Comparison of ENCODE assay signal across 18 mouse cellular contexts in the genomic region with DNA sequence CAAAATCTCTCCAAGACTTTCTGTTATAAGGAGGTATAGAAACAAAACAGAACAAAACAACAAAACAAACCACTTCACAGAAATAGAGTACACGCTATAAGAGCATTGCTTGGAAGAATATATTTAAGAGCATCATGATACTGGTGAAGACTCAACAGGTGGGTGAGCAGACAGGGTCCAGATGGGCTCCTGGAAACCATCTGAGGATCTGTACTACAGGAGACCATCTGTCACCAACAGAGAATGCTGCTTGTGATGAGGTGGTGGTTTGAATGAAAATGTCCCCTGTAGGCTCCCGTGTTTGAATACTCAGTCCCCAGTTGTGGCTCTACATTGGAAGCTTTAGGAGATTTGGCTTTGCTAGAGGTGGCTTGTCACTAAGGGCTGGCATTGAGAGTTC.
A peak's percentile ranks its signal among the peaks of the same experiment; 100 is the strongest.
DNase-seq lines count a peak whose midpoint lies in the region; ATAC-seq and TF ChIP-seq lines count a peak whose summit lies in the region.
"Had no signal": no experiment of that assay in that cellular context is flagged by ENCODE, and none has a peak within 500 bp of the region (broad histone marks: within the 10 kb centered on the region; RNA-seq: fewer than 3 reads in every experiment).

No protein-coding gene starts in this region.

- H3K9me3 ChIP-seq in forebrain, embryonic 13.5 days (replicated peaks), result no peaks in the 10 kb centered on the region
- H3K9me3 ChIP-seq in forebrain, embryonic 10.5 days, result no peaks in the 10 kb centered on the region
- no peaks in the 10 kb centered on the region for H3K9me3 ChIP-seq in intestine, postnatal 0 days (ENCODE audit: control insufficient read depth)
- H3K9me3 ChIP-seq: embryonic facial prominence, embryonic 13.5 days; heart, embryonic 10.5 days; liver, embryonic 13.5 days had no signal

- no peak overlapping the region for H3K4me3 ChIP-seq in forebrain, embryonic 13.5 days
- no peak overlapping the region for H3K4me3 ChIP-seq in forebrain, embryonic 10.5 days
- H3K4me3 ChIP-seq in intestine, postnatal 0 days (ENCODE audit: low read depth, low read length), result no peak overlapping the region
- H3K4me3 ChIP-seq: embryonic facial prominence, embryonic 13.5 days; heart, embryonic 10.5 days; left cerebral cortex, adult 2 months; liver, embryonic 13.5 days had no signal

- TF ChIP-seq CTCF in intestine, postnatal 0 days (IDR thresholded peaks at IDR 0.05; ENCODE audit: low read depth), result no peak

- no peak for DNase-seq in forebrain, embryonic 10.5 days (ENCODE audit: extremely low spot score, low spot score)
- peak; percentile 2 to 59 for DNase-seq in frontal cortex, postnatal 36 days (ENCODE audit: low spot score in 2 of 2)
- peak; percentile 8 for DNase-seq in left cerebral cortex, adult 11 months (ENCODE audit: low spot score)
- peak; percentile 34 for DNase-seq in right cerebral cortex, postnatal 14 days
- DNase-seq in heart, postnatal 14 days, result no peak
- no peak for DNase-seq in adrenal gland, postnatal 25 days
- DNase-seq: B cell, adult 2 months; cerebellum, adult 9-11 months; kidney, adult 11 months; liver, embryonic 13.5 days; lung, postnatal 14 days; thymus, postnatal 25 days had no signal

- ATAC-seq in forebrain, embryonic 13.5 days, result 0 out of 2 replicates have a peak, but pooled peaks have one; percentile 48
- ATAC-seq in intestine, postnatal 0 days, result no peak

- 84% methylated on average over 2 of the region's 2 CpGs for WGBS in forebrain, embryonic 13.5 days
- 88% methylated on average over 2 of the region's 2 CpGs for WGBS in forebrain, embryonic 10.5 days
- 88% methylated on average over 2 of the region's 2 CpGs for WGBS in intestine, postnatal 0 days

- intact Hi-C loops in heart, postnatal 14 days (cut with DNase I), result no loop called here

- no peaks in the 10 kb centered on the region for H3K4me1 ChIP-seq in forebrain, embryonic 13.5 days
- H3K4me1 ChIP-seq in forebrain, embryonic 10.5 days, result no peaks in the 10 kb centered on the region
- no peaks in the 10 kb centered on the region for H3K4me1 ChIP-seq in intestine, postnatal 0 days (replicated peaks; ENCODE audit: control insufficient read depth, insufficient read depth, low read length)
- H3K4me1 ChIP-seq: embryonic facial prominence, embryonic 13.5 days; liver, embryonic 13.5 days had no signal

- no peak overlapping the region for H3K27ac ChIP-seq in forebrain, embryonic 13.5 days
- H3K27ac ChIP-seq in forebrain, embryonic 10.5 days, result no peak overlapping the region
- no peak overlapping the region for H3K27ac ChIP-seq in intestine, postnatal 0 days (ENCODE audit: low read depth, low read length)
- H3K27ac ChIP-seq: embryonic facial prominence, embryonic 13.5 days; heart, embryonic 10.5 days; left cerebral cortex, adult 2 months; liver, embryonic 13.5 days had no signal

- no peaks in the 10 kb centered on the region for H3K27me3 ChIP-seq in forebrain, embryonic 13.5 days
- no peaks in the 10 kb centered on the region for H3K27me3 ChIP-seq in forebrain, embryonic 10.5 days (ENCODE audit: poor library complexity, severe bottlenecking)
- no peaks in the 10 kb centered on the region for H3K27me3 ChIP-seq in intestine, postnatal 0 days (replicated peaks; ENCODE audit: control insufficient read depth, insufficient read depth, low read length)
- H3K27me3 ChIP-seq: embryonic facial prominence, embryonic 13.5 days; liver, embryonic 13.5 days had no signal

- H3K4me2 ChIP-seq in forebrain, embryonic 13.5 days, result no peak overlapping the region
- no peak overlapping the region for H3K4me2 ChIP-seq in intestine, postnatal 0 days (replicated peaks; ENCODE audit: low read depth)
- H3K4me2 ChIP-seq: embryonic facial prominence, embryonic 13.5 days; liver, embryonic 13.5 days; midbrain, embryonic 11.5 days had no signal

- no peak overlapping the region for H3K9ac ChIP-seq in forebrain, embryonic 13.5 days
- no peak overlapping the region for H3K9ac ChIP-seq in intestine, postnatal 0 days (ENCODE audit: low read depth, low read length)
- H3K9ac ChIP-seq: embryonic facial prominence, embryonic 13.5 days; liver, embryonic 13.5 days had no signal

- no peaks in the 10 kb centered on the region for H3K36me3 ChIP-seq in forebrain, embryonic 13.5 days (ENCODE audit: poor library complexity, severe bottlenecking)
- no peaks in the 10 kb centered on the region for H3K36me3 ChIP-seq in forebrain, embryonic 10.5 days (replicated peaks)
- no peaks in the 10 kb centered on the region for H3K36me3 ChIP-seq in intestine, postnatal 0 days (ENCODE audit: control insufficient read depth, insufficient read depth)
- H3K36me3 ChIP-seq: embryonic facial prominence, embryonic 13.5 days; heart, embryonic 10.5 days; liver, embryonic 13.5 days had no signal

Comparison
In these comparisons a context has a peak if more than half of its experiments do, and no peak if none do; other contexts are left out.
1. DNase-seq: peak in frontal cortex, postnatal 36 days (2 of 2), left cerebral cortex, adult 11 months (single experiment) and right cerebral cortex, postnatal 14 days (single experiment); none in forebrain, embryonic 10.5 days (single experiment), heart, postnatal 14 days (0 of 2) and adrenal gland, postnatal 25 days (single experiment).